ENCODE assay signal across 27 mouse cellular contexts in genomic region chr16:34308324-34308723, GRCm38 (mm10).
"Had no signal": no experiment of that assay in that cellular context is flagged by ENCODE, and none has a peak within 500 bp of the region (broad histone marks: within the 10 kb centered on the region; RNA-seq: fewer than 3 reads in every experiment).

No protein-coding gene starts in this region.

- H3K36me3 ChIP-seq: heart, embryonic 13.5 days; heart, embryonic 15.5 days had no signal

- DNase-seq: gastrocnemius, adult 2 months; gastrocnemius, postnatal 10 days; gastrocnemius, postnatal 25 days; heart, postnatal 14 days; heart, postnatal 4 days; kidney, adult 11 months; kidney, adult 2 months; kidney, adult 9 months; kidney, postnatal 14 days; kidney, postnatal 36 days; layer of hippocampus, adult 9-11 months; layer of hippocampus, postnatal 36 days; left cerebral cortex, postnatal 4 days had no signal

- ATAC-seq: forebrain, embryonic 16.5 days; hindbrain, embryonic 16.5 days; inflammation-experienced regulatory T-cells, adult 6 months had no signal

- H3K4me1 ChIP-seq: kidney, embryonic 15.5 days; limb, embryonic 13.5 days; limb, embryonic 15.5 days had no signal

- H3K27ac ChIP-seq: gastrocnemius, adult 2 months; heart, embryonic 13.5 days; heart, embryonic 15.5 days; hindbrain, embryonic 12.5 days; hindbrain, embryonic 14.5 days; kidney, embryonic 15.5 days; kidney, postnatal 0 days; limb, embryonic 13.5 days; limb, embryonic 15.5 days; liver, embryonic 14.5 days had no signal

- H3K27me3 ChIP-seq: heart, embryonic 13.5 days; heart, embryonic 15.5 days; hindbrain, embryonic 12.5 days; kidney, embryonic 15.5 days; limb, embryonic 13.5 days; limb, embryonic 15.5 days had no signal

- H3K4me2 ChIP-seq: heart, embryonic 11.5 days; heart, embryonic 13.5 days; heart, embryonic 15.5 days; hindbrain, embryonic 12.5 days; hindbrain, embryonic 14.5 days; kidney, embryonic 15.5 days; limb, embryonic 13.5 days; limb, embryonic 15.5 days had no signal

- H3K9me3 ChIP-seq: heart, embryonic 13.5 days; heart, embryonic 15.5 days; hindbrain, embryonic 10.5 days; hindbrain, embryonic 12.5 days; kidney, embryonic 15.5 days; limb, embryonic 13.5 days; limb, embryonic 15.5 days had no signal

- H3K9ac ChIP-seq: heart, embryonic 13.5 days; heart, embryonic 15.5 days; hindbrain, embryonic 12.5 days; hindbrain, embryonic 14.5 days; kidney, embryonic 15.5 days; limb, embryonic 13.5 days; limb, embryonic 15.5 days; liver, embryonic 14.5 days had no signal

- H3K4me3 ChIP-seq: gastrocnemius, adult 2 months; heart, embryonic 13.5 days; heart, embryonic 15.5 days; hindbrain, embryonic 10.5 days; hindbrain, embryonic 12.5 days; kidney, embryonic 15.5 days; limb, embryonic 13.5 days; limb, embryonic 15.5 days had no signal
